Mouse (Mus musculus) bone marrow, adult 2 months (tissue): Measurements from ENCODE around the gene Hibch.
A peak's percentile ranks its signal among the peaks of the same experiment; 100 is the strongest.

Experiments used
- CTCF ChIP-seq: fragments of 200-500 bp; IDR thresholded peaks from 2 replicates; pipeline ENCODE4 v1.5.1; 2011; ENCODE audit warnings: low read length, control low read depth; ENCODE audit not compliant: control insufficient read depth, insufficient read depth
- POLR2A ChIP-seq: fragments of 200-500 bp; IDR thresholded peaks from 2 replicates; pipeline ENCODE4 v1.6.1; 2011; ENCODE audit warnings: low read depth, mild to moderate bottlenecking, control low read depth, low read length, borderline replicate concordance; ENCODE audit not compliant: control insufficient read depth

DNA sequence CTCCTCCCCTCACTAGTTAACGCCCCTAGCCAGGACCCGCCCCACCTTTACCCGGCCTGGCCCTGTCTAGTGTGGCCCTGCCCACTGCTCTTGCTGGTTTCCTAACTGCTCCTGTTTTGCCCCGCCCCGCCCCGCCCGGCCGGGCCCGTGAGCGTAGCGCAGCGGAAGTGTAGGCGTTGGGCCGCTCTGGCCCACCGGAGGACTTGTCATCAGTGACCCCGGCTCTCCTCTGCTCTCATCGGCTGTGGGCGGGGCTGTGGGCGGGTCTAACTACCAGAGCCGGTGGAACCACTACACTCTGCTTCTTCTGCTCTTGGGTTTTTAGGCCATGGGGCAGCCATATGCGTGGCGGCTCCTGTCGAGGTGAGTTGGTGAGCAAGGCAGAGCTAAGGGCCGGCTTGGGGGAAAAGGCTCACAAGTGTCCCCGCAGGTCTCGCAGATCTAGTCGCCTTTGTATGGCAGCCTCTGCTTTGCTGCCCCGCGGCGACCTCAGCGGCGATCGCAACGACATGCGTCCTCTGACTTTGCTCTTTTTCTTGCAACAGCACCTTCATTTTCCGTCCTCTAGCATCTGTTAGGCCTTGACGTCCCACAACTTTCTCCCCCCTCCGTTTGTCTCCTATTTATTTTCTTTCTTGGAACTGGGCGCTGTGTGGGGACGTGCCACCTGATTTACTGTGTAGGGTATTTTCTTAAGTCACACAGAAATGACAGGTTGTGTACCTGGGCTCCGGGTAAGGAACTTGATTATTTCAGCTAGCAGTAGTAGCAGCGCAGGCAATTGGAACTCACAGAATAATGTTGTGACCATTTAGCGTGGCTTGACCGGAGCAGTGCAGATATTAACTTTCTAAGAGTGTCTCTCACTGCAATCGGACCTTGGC lies at the start of gene Hibch:
- TF ChIP-seq CTCF = no peak
- peak; percentile 84 for TF ChIP-seq POLR2A
